Mouse (Mus musculus): Measurements from ENCODE around the gene Astl.
A peak's percentile ranks its signal among the peaks of the same experiment; 100 is the strongest.

Astl gene

DNA sequence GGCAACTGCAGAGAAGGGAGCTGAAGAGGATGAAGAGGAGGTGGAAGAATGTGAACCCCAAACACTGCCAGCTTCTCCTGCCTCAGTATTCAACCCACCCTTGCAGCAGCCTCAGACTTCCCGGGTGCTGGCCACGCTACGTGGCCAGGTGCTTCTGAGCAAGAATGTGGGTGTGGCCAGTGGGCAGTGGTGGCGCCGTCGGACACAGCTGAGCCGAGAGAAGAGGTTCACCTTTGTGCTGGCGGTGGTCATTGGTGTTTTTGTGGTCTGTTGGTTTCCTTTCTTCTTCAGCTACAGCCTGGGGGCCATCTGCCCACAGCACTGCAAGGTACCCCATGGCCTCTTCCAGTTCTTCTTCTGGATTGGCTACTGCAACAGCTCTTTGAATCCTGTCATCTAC, 26.0 kb downstream of the Astl start:
- DNase-seq (ENCODE audit: extremely low spot score) = no peak

GRCm38 (mm10) chr2:127367126-127367820, 28.8 kb downstream of the Astl start:
- DNase-seq (ENCODE audit: extremely low spot score) = no peak

GRCm38 (mm10) chr2:127369703-127370376, 31.4 kb downstream of the Astl start:
- no peak for DNase-seq (ENCODE audit: extremely low spot score)

DNA sequence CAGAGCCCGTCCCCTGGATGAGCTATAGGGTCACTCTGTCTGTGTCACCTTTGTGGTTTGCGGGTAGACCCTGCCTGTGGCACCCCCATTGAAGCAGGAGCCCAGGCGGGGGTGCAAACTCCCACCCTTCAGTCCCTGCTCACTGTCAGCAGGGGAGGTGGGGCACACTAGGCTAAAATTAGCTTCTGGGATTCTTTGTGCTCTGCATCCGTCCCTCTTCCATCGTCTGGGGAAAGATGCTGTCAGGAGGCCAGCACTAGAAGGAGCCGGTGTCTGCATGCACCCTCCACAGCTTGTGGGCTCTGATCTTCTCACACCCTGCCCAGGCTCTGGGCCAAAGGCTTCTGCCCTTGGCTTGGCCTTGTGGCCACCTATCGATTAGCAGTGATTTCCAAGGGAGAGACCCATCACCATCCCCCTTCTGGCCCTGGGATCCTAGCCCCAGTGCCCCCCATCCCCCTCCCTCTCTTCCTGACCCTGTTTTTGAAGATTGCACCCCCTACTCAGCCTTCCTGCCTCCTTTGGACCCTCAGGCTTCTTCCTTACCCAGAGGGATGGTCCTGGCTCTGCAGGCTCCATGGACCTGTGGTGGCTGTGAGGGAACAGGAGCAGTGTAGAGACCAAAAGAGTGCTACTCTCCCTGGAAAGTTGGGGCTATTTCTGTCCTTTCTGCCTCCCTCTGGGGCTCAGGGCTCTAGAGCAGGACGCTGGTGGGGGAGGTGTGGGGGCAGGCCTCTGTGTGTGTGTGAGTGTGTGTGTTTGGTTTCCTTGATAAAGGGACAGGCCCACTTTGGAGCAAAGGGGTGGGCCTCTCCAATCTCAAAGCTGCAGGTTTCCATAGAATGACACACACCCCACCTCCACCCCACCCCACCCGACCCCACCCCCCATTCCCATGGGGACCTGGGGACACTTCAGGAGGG, 32.4 kb downstream of the Astl start:
- DNase-seq (ENCODE audit: extremely low spot score) = no peak

DNA sequence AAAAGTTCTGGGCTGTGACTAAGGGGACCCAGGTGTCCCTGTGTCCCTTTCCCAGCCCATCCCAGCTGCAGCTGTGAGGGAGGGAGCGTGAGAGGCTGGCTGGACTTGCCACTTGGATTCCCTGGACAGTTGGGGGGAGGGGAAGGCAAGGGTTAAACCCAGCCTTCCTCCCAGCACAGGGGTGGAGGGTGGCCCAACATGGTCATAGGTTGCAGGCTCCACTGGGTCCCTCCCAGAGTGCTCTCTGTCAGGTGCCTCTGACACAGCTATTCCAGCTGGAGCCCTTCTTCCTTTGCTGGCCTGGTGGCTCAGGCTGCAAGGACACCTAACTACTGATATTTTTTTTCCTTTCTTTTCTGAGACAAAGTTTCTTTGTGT, 33.0 kb downstream of the Astl start:
- DNase-seq (ENCODE audit: extremely low spot score) = no peak

DNA sequence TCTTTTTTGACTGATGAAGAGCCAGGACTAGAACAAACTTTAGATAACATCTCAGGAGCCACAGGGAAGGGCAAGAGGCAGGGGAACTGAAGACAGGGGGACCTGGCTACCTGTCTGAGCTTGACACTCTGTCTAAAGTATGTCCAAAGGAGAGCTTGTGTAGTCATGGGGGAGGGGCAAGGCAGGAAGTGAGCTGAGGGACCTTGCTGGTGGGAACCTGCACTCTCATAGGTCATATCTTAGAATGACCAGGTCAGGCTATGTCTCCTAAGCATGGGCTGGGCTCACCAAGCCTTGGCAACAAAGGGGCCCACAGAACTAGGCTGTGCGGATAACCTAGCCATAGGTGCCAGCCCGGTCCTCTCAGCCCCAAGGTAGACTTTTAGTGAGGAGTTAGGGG, 33.6 kb downstream of the Astl start:
- no peak for DNase-seq (ENCODE audit: extremely low spot score)

GRCm38 (mm10) chr2:127374131-127374530, 35.7 kb downstream of the Astl start:
- DNase-seq (ENCODE audit: extremely low spot score) = no peak

GRCm38 (mm10) chr2:127375087-127375486, 36.6 kb downstream of the Astl start:
- DNase-seq (ENCODE audit: extremely low spot score) = no peak

- DNase-seq (ENCODE audit: extremely low spot score) = peak; percentile 38
Observed at GRCm38 (mm10) chr2:127375759-127376341, 37.4 kb downstream of the Astl start.

DNA sequence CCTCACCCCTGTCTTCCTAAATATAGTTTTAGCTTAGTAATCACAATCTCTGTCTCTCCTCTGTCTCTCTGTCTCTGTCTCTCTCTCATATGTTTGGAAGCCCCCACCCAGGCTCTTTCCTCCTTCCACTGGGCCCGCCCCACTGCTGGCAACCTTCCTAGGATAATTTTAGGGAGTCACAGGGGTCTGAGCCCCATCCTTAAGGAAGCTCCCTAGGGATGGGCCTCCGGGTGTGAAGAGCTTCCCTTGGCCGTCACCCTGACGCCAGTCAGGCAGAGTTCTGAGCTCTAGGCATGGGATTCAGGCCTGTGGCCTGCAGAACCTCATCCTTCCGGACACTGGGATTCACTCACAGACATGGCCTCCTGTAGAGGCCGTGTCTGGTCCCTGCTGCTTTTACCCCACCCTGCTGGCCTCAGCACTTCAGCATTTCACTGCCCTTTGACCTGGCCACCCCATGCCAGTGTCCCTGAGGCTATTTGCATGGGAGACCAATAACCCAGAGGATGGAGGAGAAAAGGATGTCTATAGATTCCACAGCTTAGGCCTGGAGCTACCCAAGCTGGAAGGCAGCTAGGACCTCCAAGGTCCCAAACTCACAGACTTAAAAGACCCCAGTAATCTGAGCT, 38.1 kb downstream of the Astl start:
- DNase-seq (ENCODE audit: extremely low spot score) = no peak

DNA sequence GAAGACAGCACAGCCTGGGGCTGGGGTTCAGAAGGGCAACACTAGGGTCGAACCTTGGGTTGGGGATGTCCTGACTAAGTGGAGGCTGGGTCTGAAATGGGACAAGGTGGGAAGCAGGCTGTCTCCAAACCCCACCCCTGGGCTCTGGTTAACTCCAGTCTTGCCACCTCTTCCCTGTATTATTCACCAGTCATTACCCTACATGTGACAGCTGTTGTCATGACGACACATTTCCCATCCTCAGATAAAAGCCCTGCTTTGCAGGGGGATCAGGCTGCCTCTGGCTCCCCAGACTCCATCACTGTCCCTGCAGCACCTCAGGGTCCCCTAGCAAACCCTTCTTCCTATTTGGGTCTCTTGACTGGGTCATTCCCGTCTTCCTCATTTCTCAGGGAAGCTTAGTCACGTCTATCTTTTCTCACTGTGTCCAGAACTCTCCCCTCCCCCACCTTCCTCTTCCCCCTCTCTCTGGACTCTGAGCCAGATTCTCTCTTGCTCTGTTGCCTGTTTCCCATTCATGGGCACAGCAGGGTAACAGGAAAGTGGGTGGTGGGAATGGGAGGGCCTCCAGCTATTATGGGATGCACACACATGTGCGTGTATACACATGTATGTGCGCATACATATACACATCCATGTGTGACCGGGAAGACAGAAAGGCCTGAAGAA, 39.6 kb downstream of the Astl start:
- peak; percentile 20 for DNase-seq (ENCODE audit: extremely low spot score)

DNA sequence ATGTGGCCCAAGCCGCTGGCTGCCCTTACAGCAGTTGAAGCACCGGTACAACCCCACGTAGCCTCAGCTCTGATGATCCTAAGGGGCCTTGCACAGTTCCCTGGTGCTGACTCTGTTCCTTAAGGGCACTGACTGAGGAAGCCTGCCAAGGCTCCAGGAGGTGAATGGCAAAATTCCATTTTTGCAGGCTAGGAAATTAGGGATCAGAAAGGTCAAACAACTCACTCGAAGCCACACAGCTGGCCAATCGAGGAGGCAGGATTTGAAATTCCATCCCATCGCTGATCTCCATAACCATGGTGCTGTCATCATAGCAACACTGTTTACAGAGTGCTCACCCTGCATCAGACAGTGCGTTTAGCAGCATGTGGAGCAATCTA, 40.2 kb downstream of the Astl start:
- no peak for DNase-seq (ENCODE audit: extremely low spot score)

GRCm38 (mm10) chr2:127379250-127379649, 40.8 kb downstream of the Astl start:
- no peak for DNase-seq (ENCODE audit: extremely low spot score)

DNA sequence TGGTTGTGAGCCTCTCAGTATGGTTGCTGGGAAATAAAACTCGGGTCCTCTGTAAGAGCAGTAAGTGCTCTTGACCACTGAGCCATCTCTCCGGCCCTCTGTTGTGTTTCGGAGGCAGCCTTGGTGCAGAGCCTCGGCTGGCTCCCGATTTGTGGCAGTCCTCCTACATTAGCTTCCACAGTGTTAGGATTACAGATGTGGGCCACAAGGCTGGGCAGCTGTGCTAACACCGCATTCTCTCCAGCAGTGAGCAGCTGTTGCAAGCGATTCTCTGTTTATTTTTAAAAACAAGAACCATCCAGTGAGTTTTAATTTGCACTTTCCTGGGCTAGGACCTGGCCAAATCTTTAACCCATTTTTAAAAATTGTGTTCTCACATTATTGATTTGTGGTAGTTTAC, 45.4 kb downstream of the Astl start:
- DNase-seq (ENCODE audit: extremely low spot score) = no peak

- no peak for DNase-seq (ENCODE audit: extremely low spot score)
Observed at GRCm38 (mm10) chr2:127387521-127387920, 49.1 kb downstream of the Astl start.

- no peak for DNase-seq (ENCODE audit: extremely low spot score)
Observed at GRCm38 (mm10) chr2:127390352-127390751, 51.9 kb downstream of the Astl start.

- no peak for DNase-seq (ENCODE audit: extremely low spot score)
Observed at GRCm38 (mm10) chr2:127390846-127391245, 52.4 kb downstream of the Astl start.

DNA sequence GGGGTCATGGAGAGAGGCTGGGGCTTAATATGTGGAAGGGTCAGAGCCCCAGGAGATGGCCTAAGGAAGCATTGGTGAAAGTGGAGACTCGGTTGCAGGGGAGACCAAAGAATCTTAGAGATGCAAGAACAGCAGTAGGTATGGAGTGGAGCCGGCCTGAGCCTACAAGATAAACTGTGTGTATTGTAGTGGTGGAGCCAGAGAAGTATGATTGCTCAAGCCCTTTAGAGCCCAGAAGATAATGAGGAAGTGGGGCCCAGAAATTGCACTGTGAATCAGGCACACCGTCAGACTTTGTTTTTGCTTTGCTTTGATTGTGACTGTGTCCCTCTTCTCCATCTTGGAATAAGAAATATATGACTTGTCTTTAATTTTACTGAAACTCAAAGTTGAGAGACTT, 52.9 kb downstream of the Astl start:
- DNase-seq (ENCODE audit: extremely low spot score) = no peak

DNA sequence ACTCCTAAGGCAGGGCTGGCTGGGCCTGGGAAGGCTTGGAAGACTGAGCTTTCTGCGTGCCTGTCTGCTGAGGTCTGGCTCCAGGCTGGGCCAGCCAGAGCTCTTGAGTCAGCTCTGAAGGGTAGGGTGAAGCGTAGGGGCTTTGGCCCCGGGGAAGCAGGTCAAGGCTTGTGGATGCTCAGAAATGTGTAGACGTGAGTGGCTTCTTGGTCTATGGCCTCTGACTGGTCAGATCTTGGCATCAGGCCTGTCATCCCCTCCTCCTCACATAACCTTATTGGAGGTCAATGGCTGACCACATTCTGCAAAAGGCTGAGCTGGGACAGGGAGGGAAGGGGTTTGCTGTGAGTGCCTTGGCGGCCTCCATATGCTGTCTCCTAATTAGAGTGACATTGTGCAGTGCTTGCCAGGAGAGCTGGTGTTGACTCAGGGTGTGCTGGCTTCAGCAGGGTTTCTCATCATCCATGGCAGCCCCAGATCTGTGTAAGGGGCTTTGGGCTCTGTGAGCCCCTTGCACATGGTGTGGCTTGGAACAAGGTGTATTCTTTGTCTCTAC, 56.2 kb downstream of the Astl start:
- DNase-seq (ENCODE audit: extremely low spot score) = no peak

DNA sequence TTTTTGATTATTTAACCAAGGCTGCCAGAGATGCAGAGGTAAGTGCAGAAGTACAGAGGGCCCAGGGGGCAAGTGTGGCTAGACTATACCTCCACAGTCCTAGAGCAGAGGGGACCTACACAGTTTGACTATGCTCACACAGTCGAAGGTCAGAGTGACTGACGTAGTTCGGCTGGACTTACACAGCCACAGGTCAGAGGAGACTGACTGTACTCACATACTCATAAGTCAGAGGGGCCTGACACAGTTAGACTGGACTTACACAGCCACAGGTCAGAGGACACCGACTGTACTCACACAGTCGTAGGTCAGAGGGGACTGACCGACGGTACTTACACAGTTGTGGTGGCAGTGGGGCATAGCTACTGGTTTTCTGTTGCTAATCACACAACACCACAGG, 60.3 kb downstream of the Astl start:
- DNase-seq (ENCODE audit: extremely low spot score) = no peak

Measured in embryo, embryonic 9.5 days (tissue).